Mouse (Mus musculus): Measurements from ENCODE around the gene Fam19a2.

Gene Fam19a2

DNA sequence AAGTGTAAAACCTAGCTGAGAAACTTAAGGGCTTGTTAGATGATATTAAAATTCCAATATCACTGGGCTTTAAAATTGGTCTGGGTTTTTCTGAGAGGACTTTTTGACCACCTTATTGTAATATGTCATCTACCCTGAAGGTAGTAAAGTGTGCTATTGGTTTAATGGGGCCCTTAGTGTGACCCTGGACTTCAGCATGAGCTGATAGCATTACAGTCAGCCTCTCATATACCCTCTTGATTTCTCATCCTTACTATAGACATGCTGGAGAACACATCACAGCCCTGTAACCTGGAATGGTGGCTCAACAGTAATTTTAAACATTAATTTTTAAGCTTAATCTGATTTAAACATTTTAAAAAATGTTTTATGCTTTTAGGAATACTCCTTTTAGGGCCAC, 459.8 kb downstream of the Fam19a2 start:
- DNase-seq (ENCODE audit: low spot score): no peak

DNA sequence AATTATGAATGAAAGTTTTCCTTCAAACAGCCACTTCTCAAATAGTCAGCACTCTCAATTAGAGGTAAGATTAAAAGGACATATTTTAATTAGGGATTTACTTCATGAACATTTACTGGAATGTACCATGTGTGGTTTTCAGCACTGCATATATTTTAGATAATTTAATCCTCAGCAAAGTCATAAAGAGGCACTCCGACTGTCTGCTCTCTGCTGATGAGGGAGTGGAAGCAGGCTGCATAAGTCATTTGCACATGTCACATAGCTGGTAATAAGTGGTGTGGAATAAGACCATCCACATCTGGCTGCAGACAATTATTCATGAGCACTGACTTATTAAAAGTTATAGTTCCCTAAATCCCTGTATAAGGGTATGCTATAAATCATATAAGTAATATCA, 484.5 kb downstream of the Fam19a2 start:
- DNase-seq (ENCODE audit: low spot score): no peak

GRCm38 (mm10) chr10:123751676-123752280, 488.0 kb downstream of the Fam19a2 start:
- DNase-seq (ENCODE audit: low spot score): no peak

- no peak for DNase-seq (ENCODE audit: low spot score)
Observed at GRCm38 (mm10) chr10:123752755-123753154, 489.0 kb downstream of the Fam19a2 start.

DNA sequence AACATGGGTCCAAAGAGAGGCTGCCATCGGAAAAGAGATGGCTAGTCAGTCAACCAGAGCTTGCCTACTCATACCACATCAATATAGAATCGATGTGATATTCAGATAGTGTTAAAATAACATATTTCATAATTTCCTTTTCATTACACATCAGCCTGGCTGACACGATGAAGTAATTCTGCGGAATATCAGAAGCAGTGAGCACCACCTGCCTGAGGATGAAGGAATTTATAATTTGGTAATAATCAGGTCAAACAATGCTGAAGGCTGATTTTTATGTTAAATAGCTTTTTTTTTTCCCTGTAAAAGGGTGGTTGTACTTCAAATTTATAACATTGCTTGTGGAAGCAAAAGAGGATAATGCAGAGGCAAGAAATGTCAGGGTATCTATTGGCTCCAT, 490.2 kb downstream of the Fam19a2 start:
- DNase-seq (ENCODE audit: low spot score): no peak

GRCm38 (mm10) chr10:123789374-123789773, 525.6 kb downstream of the Fam19a2 start:
- DNase-seq (ENCODE audit: low spot score): no peak
